Mouse (Mus musculus): ENCODE data around the gene Kynu. TPM values are rescaled to one million over a fixed set of nuclear protein-coding genes. Genes with fewer than 3 reads are reported as not detected.

Gene Kynu
- polyA plus RNA-seq, 1 experiment from 2014 or later: 0.98 TPM

Other genes with a start within 250 kb of the Kynu start
- gene Arhgap15, start 193.5 kb downstream of the Kynu start, polyA plus RNA-seq (2016; fragmentation: Nextera tagmentation; extraction: Ambion mirVana): 1.2 and 1.4 TPM in 2 replicates